Mouse (Mus musculus) heart, postnatal 0 days (tissue): ENCODE measurements around the gene Tmc3.

Experiments used
- CTCF ChIP-seq: IDR thresholded peaks from 2 replicates; pipeline ENCODE4 v1.5.1; 2016; ENCODE audit warnings: antibody characterized with exemption, control low read depth, low read depth
- EP300 ChIP-seq: IDR thresholded peaks from 2 replicates; pipeline ENCODE4 v1.6.1; 2016; ENCODE audit warnings: antibody characterized with exemption, low read depth

GRCm38 (mm10) chr7:83597063-83597462 lies 12.3 kb downstream of the Tmc3 start:
- TF ChIP-seq CTCF (no peak), EP300 (no peak)
